Mouse (Mus musculus) liver, adult 2 months (tissue): ENCODE measurements around the gene Atp6v0e. TPM values are rescaled to one million over a fixed set of nuclear protein-coding genes. Genes with fewer than 3 reads are reported as not detected.
A peak's percentile ranks its signal among the peaks of the same experiment; 100 is the strongest.

ENCODE experiments used
- DNase-seq: peaks from one replicate; pipeline ENCODE4 v3.0.0-alpha.2; 2011; ENCODE audit warnings: low read depth, low spot score; ENCODE audit errors: extremely low read depth
- H3K27ac ChIP-seq: fragments of 200-500 bp; replicated peaks from 2 replicates; pipeline ENCODE4 v1.5.1; 2012; ENCODE audit warnings: low read depth, mild to moderate bottlenecking, control low read depth, inconsistent platforms, low read length; ENCODE audit not compliant: insufficient read depth
- H3K27me3 ChIP-seq: fragments of 200-500 bp; 2 replicates; pipeline ENCODE4 v1.6.1; 2012; ENCODE audit warnings: mild to moderate bottlenecking, moderate library complexity, low read length, inconsistent platforms; ENCODE audit not compliant: control insufficient read depth, insufficient read depth
- H3K36me3 ChIP-seq: fragments of 200-500 bp; 2 replicates; pipeline ENCODE4 v1.6.1; 2012; ENCODE audit warnings: low read length, inconsistent platforms; ENCODE audit not compliant: control insufficient read depth, insufficient read depth
- H3K4me1 ChIP-seq: fragments of 200-500 bp; 2 replicates; pipeline ENCODE4 v1.6.1; 2011; ENCODE audit warnings: low read length; ENCODE audit not compliant: control insufficient read depth, insufficient read depth
- H3K4me3 ChIP-seq: fragments of 200-500 bp; 2 replicates; pipeline ENCODE4 v1.5.1; 2011; ENCODE audit warnings: low read depth, mild to moderate bottlenecking, control low read depth, low read length, moderate library complexity; ENCODE audit not compliant: insufficient read depth
- H3K79me2 ChIP-seq: fragments of 200-500 bp; 2 replicates; pipeline ENCODE4 v1.6.1; 2012; ENCODE audit warnings: inconsistent platforms, mild to moderate bottlenecking, low read length, moderate library complexity; ENCODE audit not compliant: control insufficient read depth, insufficient read depth
- H3K9ac ChIP-seq: fragments of 200-500 bp; 2 replicates; pipeline ENCODE4 v1.6.1; 2012; ENCODE audit warnings: low read depth, mild to moderate bottlenecking, control low read depth, inconsistent platforms, low read length
- CTCF ChIP-seq: fragments of 200-500 bp; IDR thresholded peaks from 2 replicates; pipeline ENCODE4 v1.5.1; 2011; ENCODE audit warnings: low read depth, low read length, control low read depth
- POLR2A ChIP-seq: fragments of 200-500 bp; IDR thresholded peaks from 2 replicates; pipeline ENCODE4 v1.6.1; 2011; ENCODE audit warnings: low read length, control low read depth; ENCODE audit not compliant: insufficient read depth; ENCODE audit errors: extremely low read depth
- WGBS: fragments of 180-500 bp; shearing (Covaris S2); methylation state at CpG from one replicate; pipeline ENCODE4 v1.1.7; 2018; 5-methylcytosine and 5-hydroxymethylcytosine counted together
- polyA plus RNA-seq: library from polyadenylated mRNA; depleted of rRNA; stranded (reverse); fragments of >200 nt; gene quantifications from 2 replicates; pipeline ENCODE4 v1.2.3, GENCODE M21; 2012
- total RNA-seq: library from RNA; depleted of rRNA; stranded (reverse); fragments of >200 nt; gene quantifications from 2 replicates; pipeline ENCODE4 v1.2.3, GENCODE M21; 2014

Gene Atp6v0e
- total and polyA plus RNA-seq, 2 experiments: 108 to 122 TPM

DNA sequence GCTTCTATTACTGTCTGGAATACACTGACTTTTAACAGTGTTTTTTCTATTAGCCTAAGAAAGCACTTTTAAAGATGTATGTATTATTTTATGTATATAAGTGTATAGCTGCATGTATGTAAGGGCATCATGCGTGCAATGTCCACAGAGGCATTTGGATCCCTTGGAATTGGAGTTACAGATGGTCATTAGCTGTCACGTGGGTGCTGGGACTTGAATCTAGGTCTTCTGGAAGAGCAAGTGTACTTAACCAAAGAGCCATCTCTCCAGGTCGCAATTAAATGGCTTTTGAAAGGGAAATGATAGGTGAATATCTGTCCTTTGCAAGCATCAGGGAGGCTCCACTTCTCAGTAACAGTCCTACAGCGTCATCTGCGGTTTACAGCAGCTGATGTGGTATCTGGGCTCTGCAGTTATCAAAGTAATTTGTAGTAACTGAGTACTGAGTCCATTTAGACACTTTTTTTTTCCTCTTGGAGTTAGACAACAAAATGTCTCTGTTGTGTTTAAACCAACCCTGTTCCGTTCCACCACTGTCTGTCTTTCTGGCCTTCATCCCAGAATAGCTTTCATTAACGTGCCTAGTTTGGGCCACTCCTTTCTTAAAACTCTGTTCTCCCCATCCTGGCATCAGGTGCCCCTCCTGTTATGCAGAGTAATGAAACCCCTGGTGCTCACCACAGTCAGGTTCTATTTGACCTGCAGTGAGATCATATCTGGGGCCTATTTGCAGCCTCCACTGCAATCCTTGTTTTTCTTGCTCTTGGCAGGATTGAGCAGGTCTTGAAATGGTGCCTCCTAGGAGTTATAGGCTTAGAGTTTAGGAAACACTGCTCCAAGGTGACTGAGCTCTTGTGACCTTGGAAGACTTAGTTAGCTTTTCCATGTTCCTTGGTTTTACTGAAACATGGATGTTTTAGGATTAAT is 14.9 kb downstream of the Atp6v0e start:
- H3K27ac ChIP-seq: no peak overlapping the region
- WGBS: 61% methylated on average over 7 of the region's 7 CpGs
- H3K4me3 ChIP-seq: no peak overlapping the region
- DNase-seq: no peak
- peaks cover 7% of the 10 kb centered on the region for H3K4me1 ChIP-seq
- H3K79me2 ChIP-seq: peaks cover 41% of the 10 kb centered on the region
- no peak overlapping the region; the same call in 1 of the 2 replicates for H3K9ac ChIP-seq
- H3K27me3 ChIP-seq: no peaks in the 10 kb centered on the region
- H3K36me3 ChIP-seq: no peaks in the 10 kb centered on the region
- TF ChIP-seq CTCF (no peak), POLR2A (no peak)

DNA sequence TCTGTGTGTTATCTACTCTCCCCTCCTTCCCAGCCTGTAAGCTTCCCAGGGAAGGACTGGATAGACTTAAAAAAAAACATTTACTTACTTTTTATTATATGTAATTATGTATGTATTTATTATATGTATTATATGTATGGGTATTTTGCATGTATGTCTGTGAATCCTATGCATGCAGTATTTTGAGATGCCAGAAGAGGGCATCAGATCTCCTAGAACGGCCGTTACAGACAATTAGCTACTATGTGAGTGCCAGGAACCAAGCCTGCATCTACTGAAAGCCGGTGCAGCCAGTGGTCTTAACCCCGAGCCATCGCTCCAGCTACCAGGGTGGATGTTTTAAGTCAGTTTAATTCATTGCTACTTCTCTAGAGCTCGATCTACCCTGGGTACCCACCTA is 18.2 kb downstream of the Atp6v0e start:
- H3K79me2 ChIP-seq: peaks cover 52% of the 10 kb centered on the region
- TF ChIP-seq POLR2A (no peak), CTCF (0 out of 2 replicates have a peak, but pooled peaks have one; percentile 3)
- no peak overlapping the region for H3K27ac ChIP-seq
- WGBS: 94% methylated on average over 6 of the region's 6 CpGs
- H3K9ac ChIP-seq: no peak overlapping the region
- H3K27me3 ChIP-seq: no peaks in the 10 kb centered on the region
- DNase-seq: no peak
- H3K4me3 ChIP-seq: no peak overlapping the region
- peaks cover 6% of the 10 kb centered on the region for H3K4me1 ChIP-seq
- H3K36me3 ChIP-seq: peaks cover 4% of the 10 kb centered on the region; the same call in 1 of the 2 replicates

DNA sequence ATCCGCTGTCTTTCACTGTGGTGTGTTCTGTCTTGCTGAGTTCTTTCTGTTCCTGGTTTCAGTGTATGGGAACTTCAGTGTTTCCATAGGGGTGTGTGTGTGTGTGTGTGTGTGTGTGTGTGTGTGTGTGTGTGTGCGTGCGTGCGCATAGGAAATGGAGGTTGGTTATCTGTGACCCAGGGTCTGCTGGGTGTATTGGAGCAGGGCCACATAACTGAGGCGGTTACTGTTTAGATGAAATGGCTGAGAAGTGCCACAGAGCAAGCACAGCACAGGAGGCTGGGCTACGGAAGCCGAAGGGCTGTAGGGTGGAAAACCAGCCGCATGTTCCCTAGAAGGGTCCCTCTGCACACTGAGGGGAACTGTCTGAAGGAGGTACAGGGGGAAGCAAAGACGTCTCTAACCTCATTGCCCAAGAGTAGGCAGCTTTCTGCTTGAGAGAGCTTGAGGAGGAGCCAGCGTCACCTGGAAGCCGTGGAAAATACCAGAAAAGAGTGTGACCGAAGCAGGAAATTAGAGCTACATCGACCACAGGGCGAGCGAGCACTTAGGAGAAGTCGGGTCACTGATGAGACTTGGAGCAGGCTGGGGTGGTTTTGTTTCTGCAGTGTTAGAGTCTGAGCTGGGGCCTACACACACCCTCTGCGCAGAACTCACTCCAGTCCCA is 23.4 kb downstream of the Atp6v0e start:
- Histone ChIP-seq H3K4me3 (no peak overlapping the region), H3K9ac (no peak overlapping the region), H3K27ac (no peak overlapping the region), H3K79me2 (peaks cover 35% of the 10 kb centered on the region), H3K4me1 (peaks cover 11% of the 10 kb centered on the region), H3K27me3 (no peaks in the 10 kb centered on the region), H3K36me3 (peaks cover 4% of the 10 kb centered on the region; the same call in 1 of the 2 replicates)
- TF ChIP-seq POLR2A (no peak), CTCF (no peak)
- DNase-seq: no peak
- WGBS: 74% methylated on average over 17 of the region's 17 CpGs

DNA sequence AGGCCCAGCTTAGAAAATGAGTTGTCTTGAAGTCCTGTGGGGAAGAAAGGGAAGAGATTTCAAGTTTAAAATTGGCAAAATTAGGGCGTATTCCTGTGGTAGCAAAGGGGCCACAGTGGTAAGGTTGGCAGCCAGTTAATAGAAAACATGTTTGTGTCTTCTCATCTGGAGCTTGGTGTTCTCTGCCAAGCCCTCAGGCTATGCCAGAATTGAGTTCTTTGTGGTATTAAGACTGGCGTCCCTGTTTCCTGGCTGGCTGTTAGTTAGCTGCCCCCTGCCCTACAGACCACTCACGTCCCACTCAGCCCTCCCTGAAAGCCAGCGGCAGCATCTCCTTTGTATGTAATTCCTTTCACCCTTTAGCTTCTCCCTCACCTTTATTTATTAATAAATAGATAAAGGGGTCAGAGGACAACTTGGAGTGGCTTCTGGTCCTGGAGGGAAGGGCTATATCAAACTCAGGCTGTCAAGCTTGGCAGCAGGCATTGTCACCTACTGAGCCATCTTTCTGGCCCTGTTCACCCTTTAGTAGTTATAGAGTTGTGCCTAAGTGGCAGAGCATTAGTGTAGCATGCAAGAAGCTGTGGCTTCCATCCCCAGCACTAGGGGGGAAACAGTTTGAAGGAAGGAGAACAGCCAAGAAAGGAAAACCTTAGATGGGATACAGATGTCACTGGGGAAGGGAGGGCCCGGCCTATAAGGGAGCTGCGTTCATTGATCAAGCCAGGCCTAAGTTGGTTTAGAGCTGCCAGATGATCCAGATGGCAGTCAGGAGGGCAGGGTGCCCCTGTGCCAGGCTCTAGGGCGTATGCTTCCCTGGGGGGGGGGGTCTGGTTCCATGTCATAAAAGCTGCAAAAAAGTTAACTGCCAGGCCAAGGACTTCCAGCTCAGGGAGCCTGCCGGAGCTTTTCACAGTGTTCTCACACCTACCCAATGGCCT is 26.0 kb downstream of the Atp6v0e start:
- no peak overlapping the region for H3K9ac ChIP-seq
- no peak overlapping the region for H3K4me3 ChIP-seq
- peak; percentile 53 for DNase-seq
- peaks cover 28% of the 10 kb centered on the region for H3K79me2 ChIP-seq
- H3K36me3 ChIP-seq: peaks cover 3% of the 10 kb centered on the region; the same call in 1 of the 2 replicates
- TF ChIP-seq CTCF (no peak), POLR2A (no peak)
- WGBS: 55% methylated on average over 8 of the region's 8 CpGs
- no peak overlapping the region for H3K27ac ChIP-seq
- H3K27me3 ChIP-seq: no peaks in the 10 kb centered on the region
- peaks cover 12% of the 10 kb centered on the region for H3K4me1 ChIP-seq

DNA sequence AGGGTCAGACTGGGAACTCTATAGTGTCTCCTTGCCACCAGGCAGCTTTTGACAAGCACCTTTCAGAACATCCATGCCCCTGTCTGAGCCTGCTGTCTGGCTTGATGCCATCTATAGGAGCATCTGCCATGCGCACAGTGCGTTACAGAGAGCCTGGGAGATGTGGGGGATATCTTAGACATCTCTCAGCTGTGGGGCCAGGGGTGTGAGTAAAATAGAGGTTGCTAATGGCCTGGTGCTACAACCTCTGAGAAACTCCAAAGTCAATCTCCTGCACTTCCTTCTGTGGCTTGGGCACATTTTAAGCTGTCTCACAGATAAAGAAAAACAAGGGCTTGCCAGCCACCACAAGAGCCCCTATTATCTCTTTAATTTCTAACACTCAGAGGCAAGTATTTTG is 26.8 kb downstream of the Atp6v0e start:
- peaks cover 12% of the 10 kb centered on the region for H3K4me1 ChIP-seq
- no peak overlapping the region for H3K27ac ChIP-seq
- TF ChIP-seq CTCF: no peak
- TF ChIP-seq POLR2A: no peak
- H3K4me3 ChIP-seq: no peak overlapping the region
- DNase-seq: no peak
- H3K36me3 ChIP-seq: peaks cover 4% of the 10 kb centered on the region; the same call in 1 of the 2 replicates
- no peaks in the 10 kb centered on the region for H3K27me3 ChIP-seq
- 100% methylated on average over 2 of the region's 2 CpGs for WGBS
- H3K79me2 ChIP-seq: peaks cover 22% of the 10 kb centered on the region
- H3K9ac ChIP-seq: no peak overlapping the region
